Mouse (Mus musculus) heart, postnatal 0 days (tissue): Measurements from ENCODE around the gene Mog.

ENCODE experiments used
- CTCF ChIP-seq: IDR thresholded peaks from 2 replicates; pipeline ENCODE4 v1.5.1; 2016; ENCODE audit warnings: antibody characterized with exemption, control low read depth, low read depth
- EP300 ChIP-seq: IDR thresholded peaks from 2 replicates; pipeline ENCODE4 v1.6.1; 2016; ENCODE audit warnings: antibody characterized with exemption, low read depth

DNA sequence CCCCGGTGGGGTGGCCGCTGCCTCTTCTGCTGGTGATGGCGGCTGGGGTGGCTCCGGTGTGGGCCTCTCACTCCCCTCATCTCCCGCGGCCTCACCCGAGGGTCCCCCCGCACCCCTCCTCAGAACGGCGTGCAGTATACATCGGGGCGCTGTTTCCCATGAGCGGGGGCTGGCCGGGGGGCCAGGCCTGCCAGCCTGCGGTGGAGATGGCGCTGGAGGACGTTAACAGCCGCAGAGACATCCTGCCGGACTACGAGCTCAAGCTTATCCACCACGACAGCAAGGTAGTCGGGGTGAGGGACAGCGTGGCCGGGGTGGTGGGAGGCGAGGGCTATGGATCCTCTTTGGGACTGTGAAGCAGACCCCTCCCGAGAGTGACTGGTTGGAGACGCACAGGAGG is 27.7 kb upstream of the Mog start:
- TF ChIP-seq CTCF (no peak), EP300 (no peak)
